Mouse (Mus musculus) regulatory T cell (primary cell): ENCODE data around the gene Barx1.

ENCODE experiments used
- in situ Hi-C: fragments of 300-600 bp; cut with MboI, MseI; formaldehyde crosslinking; loops from one replicate; pipeline ENCODE4 v1.15.1; 2025; ENCODE audit warnings: high pct_unique_total_duplicates

The Barx1 gene

DNA sequence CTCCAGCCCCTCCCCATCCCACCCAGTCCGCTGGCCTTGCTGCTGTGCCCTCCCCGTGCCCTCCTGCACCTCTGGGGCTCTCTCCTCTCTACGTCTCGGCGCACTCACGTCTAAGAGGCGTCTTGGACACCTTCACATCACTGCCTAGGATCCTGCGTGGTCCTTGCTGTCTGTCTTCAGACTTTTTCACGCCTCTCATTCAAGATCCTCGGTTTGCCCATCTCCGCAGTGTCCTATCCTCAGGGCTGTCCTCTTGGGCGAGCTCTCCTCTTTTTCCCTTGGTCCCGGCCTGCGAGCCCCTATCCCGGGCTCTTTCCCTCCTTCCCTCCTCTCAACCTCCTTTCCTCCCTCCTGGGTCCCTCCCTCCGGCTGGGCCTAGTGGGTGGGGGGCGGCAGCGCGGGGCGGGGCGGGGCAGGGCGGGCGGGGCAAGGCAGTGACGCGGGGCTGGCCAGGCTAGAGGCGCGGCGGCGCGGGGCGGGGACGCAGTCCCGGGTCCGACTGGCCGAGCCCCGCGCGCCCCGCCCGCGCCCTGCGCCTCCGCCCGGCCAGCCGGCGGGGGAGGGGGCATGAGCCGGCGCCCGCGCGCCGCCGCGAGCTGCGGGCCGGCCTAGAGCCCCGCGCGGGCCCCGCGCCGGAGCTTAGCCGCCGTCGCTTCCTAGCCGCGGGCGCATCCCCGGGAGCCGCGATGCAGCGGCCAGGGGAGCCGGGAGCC lies at the start of gene Barx1:
Gene Barx1, plus strand, starts transcription at position 568 of the 713 bp plus-strand sequence.
- in situ Hi-C loops, result no loop called here

DNA sequence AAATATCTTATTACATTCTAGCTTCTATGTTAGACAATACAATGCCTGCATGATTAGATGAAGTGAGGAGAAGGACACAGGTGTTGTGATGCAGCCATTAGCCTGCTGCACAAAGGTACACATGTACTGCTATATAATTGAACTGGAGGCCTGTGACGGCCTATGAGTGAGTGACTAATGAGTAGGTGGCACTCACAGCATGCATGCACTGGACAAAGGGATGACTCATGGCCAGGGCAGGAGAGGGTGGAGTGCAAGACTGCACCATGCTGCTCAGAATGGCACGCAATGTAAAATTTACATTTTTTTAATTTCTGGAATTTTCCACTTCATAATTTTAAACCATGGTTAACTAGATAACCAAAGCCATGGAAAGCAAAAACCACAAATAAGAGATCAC lies 48.3 kb upstream of the Barx1 start:
- in situ Hi-C loops, result no loop called here

DNA sequence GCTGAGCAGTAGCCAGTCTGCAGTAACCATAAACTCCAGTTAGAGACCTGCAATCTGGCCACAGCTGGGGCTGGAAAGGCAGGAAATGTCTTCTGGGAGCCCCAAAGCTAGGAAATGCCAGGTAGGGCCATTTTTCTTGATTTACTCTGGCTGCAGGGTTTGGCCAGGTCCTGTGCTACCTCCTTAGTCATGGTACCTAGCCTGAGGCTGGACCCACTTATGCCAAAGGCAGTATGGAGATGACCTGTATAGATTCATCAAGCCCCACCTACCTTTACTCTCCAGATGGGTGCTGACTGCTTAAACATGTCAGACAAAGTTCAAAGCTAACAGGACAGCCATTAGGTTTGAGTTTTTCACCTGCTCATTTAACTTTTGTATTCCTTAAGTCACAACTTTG lies 45.0 kb upstream of the Barx1 start:
- in situ Hi-C loops, result no loop called here

DNA sequence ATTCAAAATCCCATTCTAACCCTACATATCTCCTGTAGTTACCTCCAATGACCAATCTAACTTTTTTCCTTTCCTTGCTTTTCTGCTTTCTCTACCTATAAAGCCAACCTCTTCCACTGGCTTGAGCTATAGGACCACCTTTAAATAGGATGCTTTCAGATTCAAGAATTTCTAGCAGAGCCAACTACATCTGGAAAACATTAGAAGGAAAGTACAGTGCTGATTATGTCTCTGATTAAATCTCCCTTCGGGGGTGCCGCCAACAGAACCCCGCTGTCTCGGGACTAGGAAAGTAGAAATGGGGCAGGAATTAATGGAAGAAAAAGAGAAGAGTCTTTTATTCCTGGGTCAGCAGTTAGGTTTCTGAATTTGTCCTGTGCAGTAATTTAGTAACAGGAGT lies 43.9 kb upstream of the Barx1 start:
- in situ Hi-C loops, result no loop called here

DNA sequence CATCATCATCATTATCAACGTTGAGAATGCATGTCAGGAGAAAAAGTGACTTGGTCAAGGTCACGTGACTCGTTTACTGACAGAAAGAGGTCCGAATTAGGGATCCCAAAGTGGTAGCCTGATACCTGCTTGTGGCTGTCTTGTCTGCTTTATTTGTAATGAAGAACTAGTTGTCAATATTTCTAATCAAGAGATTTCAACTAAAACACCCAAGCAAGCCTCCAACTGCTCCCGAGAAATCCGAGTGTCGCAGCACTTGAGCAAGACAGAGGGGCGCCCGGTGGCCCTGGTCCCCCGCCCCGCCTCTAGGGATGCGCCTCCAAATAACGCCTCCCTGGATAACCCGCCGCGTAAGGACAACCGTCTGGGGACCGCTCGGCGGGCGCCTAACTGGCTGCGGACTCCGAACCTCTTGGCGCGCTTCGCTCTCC lies 37.8 kb upstream of the Barx1 start:
- in situ Hi-C loops, result no loop called here

DNA sequence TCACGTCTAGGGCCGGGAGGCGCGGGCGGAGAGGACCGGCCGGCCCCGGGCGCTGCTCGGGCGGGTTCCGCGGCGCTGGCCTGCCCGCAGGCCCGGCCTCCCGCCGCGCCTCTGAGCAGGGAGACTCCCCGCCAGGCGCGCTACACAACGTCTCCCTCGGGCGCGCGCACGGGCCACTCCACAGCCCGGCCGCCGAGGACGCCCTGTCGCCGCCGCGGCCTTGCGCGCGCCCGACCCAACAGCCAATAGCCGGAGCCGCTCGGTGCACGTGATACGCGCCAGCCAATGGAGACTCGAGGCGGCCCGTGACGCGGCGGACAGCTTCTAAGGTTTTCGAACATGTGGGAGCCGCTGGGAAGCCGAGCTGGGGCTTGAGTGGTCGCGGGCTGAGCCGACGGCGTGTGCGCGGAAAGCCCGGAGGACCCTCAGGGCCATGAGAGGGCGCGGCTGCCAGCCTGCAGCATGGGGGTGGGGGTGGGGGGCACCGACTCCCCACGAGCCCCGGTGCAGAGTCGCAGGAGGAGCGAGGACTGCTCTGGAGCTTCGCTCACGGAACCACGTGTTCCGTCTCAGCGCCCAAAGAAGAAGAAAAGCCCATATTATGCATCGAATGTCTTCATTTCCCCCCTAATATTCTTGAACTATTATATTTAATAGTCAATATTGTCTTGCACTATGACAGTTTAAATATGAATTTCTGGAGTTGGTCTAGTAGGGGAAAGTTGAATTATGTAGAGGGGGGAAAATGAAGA lies 37.2 kb upstream of the Barx1 start, which contains the start of gene Ptpdc1:
Gene Ptpdc1, minus strand, starts transcription at position 232 of the 752 bp plus-strand sequence.
- in situ Hi-C loops, result no loop called here

DNA sequence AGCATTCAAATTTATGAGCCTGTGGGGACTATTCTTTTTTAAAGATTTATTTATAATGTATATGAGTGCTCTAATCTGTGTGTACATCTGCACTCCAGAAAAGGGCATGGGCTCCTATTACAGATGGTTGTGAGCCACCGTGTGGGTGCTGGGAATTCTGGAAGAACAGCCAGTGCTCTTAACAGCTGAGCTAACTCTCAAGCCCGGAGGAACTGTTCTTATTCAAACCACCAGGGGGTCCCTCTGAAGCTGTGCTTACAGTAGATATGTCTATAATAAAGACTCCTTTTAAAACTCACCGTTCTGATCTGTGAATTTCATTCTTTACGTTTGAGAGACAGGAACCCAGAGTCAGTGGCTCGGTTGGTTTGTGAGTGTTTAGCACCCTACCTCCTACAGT lies 31.1 kb upstream of the Barx1 start:
- in situ Hi-C loops, result no loop called here

DNA sequence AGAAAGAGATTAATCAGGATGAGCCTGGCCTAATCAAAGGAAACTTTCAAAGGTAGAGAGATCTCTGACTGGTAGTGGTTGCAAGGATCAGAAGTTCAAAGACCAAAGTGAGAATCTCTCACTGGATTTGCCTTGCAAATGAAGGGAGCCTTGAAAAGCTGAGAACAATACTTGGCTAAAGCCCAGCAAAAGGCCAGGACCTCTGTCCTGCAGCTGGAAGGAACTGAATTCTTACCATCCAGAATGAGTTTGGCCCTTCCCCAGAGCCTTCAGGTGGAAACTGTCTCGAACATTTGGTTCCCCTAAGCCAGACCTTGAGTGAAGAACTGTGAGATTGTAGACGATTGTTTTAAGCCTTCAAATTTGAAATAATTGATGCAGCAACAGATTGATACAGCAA lies 25.1 kb upstream of the Barx1 start:
- in situ Hi-C loops, result loop anchor here (5.0 kb wide), 1 partner anchor 110 kb away; no protein-coding TSS in a partner anchor

DNA sequence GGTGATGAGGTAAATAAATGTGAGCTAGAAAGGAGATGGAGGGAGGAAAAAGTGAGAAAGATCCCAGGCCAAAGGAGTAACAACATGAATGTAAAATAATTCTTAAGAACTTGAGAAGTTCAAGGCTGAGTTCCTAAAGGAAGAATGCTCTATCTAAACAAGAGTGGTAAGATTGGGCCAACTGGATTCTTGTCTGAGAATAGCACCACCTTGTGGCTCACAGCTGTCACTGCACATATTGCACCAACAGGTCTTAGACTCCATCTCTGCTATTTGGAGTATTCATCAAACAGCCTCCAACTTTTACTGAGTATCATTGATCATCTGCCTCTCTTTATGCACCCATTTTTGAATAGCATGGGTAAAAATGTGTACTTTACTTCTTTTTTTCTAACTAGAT lies 23.2 kb upstream of the Barx1 start:
- in situ Hi-C loops, result loop anchor here (5.0 kb wide), 1 partner anchor 112 kb away; no protein-coding TSS in a partner anchor

DNA sequence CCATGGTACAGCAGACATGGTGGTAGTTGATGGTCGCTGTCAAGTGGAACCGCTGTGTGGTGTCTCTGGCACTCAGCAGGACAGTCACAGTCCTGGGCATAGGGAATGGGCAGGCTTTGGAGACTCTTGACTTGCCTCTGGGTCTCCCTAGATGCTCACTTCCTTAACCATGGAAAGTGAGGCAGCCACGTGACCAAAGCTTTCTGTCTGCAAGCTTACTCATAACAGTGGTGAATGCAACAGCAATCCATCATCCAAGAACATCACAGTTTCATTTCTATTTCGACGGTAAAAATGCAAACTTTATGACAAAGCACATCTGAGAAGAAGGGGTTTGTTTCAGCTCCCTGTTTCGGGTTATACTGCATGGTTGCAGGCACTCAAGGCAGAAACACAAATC lies 19.7 kb upstream of the Barx1 start:
- in situ Hi-C loops, result no loop called here

DNA sequence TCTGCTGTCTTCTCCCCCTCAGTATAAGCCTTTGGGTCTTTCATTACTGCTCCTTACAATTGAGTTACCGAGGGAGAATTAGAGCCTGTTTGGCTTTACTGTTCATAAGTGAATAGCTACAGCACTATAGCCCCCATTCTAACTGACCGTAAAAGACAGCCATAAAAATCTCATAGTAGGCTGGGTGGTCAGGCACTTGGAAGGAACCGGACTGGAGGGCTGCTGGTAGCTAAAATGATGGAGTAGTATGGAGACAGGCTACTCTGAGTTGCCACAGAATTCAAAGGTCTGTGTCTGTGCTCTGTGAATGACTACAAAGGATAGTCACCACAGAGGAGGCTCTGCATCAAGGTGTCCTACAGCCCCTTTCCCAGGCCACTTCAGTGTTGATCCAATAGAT lies 18.8 kb upstream of the Barx1 start:
- in situ Hi-C loops, result no loop called here

DNA sequence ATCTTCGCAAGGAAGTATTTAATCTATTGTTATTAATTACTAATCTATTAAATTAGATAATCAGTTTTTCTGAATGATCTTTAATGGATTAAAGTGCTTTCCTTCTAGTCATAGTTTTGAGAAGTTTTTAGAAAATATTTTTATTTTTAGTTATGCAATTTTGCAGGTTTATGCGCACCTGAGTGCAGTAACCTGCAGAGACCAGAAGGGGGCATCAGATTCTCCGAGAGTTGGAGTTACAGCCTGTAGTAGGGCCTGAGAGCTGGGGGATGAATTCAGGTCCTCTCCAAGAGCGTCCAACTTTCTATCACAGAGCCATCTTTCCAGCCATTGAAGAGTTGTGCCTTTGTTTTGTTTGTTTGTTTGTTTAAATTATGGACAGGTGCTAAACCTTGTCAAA lies 16.1 kb upstream of the Barx1 start:
- in situ Hi-C loops, result no loop called here

DNA sequence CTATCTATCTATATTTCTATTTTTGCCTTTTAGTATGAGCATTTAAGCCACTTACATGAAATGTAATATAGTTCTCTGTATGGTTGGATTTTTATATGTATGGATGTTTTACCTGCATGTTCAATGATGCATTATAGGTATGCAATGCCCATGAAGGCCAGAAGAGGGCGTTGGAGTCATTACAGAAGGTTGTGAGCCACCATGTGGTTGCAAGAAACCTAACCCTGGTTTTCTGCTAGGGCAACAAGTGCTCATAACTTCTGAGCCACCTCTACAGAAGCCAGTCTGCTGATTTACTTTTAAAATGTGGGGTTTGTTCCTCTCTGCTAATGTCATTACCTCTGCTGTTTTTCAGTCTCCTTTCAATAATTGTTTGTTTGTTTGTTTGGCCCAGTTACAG lies 12.2 kb upstream of the Barx1 start:
- in situ Hi-C loops, result loop anchor here (10.0 kb wide), 2 partner anchors 364 to 684 kb away; no protein-coding TSS in a partner anchor

DNA sequence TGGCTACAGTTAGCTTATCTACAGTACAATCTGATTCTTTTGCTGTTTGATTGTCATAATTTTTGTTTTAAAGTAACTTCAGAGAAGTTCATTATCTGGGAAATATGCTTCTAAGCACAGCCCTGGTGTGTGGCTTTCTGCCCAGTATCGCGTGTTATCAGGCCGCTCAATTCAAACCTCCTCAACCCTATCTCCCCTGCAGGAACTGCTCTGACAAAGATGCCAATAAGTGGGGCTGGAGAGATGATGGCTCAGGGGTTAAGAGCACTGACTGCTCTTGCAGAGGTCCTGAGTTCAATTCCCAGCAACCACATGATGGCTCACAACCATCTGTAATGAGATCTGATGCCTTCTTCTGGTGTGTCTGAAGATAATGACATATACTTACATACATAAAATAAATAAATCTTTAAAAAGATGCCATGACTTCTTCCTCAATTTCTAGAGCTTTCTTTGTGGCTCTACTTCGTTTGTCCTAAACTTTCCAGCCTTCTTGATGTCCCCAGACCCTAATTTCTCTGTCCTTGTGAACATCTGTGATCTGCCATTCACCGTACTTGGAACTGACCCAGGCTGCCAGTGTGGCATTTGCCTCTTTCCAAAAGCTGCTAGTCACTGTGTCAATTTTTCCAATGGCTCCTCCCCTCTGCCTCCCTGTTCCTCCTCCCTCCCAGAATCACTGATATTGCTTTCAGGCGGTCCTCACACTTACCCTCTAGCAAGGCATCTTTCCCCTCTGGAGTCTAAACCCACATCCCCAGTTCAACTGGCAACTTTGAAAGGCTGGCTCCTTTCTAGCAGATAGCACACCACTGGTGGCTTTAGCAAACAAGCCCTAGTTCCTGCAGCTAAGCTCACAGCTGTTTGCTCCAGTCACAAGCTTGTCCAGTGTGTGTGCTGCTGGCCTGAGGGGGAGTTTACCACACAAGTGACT lies 11.4 kb upstream of the Barx1 start:
- in situ Hi-C loops, result loop anchor here (10.0 kb wide), 2 partner anchors 363 to 683 kb away; no protein-coding TSS in a partner anchor

DNA sequence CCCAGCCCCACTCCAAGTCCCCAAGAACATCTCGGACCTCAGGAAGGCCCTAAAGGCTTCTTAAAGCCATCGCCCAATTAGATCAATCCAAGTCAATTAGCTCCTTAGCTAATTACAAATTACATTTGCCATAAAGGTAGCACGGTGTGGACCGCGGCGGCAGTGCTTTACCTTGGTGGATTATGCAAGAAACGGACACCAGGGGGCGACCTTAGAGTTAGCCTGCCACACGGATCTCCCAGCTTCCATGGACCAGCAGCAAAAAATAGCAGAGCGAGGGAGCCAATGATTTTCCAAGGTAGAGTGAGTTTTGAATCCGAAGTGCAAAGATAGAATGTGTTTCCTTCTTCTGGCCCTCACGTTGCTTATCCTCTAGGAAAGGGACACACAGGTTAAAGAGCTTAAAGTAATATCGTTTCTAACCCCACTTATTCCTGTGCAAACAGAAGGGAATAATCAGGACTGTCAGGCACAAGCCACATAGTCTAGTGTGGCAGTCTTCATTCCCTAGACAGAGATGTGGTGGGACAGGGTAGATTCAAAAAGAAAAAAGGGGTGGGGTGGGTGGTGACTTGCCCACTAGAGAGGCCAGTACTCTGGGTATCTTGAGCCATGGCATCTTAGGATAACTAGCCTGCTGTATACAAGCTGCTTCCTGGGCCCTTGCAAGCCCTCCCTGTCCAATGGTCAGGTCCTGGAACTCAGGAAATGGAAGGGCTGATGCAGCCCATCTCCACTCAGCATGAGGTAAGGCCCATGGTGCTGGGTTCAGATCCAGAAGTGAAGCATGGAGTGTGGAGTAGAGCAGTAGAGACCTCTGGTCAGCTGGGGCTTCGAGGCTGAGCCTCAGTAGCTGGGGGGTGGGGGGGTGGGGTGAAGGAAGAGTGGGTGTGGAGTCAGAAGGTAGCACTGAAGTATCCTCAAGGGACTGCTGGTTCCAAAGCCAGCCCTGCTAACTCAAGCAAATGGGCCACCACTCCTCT lies 8.7 kb upstream of the Barx1 start:
- in situ Hi-C loops, result loop anchor here (10.0 kb wide), 2 partner anchors 361 to 681 kb away; no protein-coding TSS in a partner anchor

DNA sequence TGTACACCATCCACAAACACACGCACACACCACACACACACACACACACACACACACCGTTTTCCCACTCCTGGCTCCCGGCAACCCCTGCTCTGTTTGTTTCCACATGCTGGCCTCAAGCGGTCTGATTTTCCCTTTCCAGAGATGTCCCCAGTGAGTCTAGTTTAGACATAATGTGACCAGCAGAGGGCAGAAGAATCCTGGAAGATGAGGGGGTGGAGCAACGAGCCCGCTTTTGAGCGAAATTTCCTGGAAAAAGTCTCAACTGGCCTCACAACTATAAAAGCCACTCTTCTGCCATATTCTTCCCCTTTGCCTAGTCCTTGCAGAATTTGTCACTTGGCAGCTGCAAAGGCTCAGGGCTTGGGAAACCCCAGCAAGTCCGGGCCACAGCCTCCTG lies 7.2 kb upstream of the Barx1 start:
- in situ Hi-C loops, result loop anchor here (10.0 kb wide), 2 partner anchors 359 to 679 kb away; no protein-coding TSS in a partner anchor

DNA sequence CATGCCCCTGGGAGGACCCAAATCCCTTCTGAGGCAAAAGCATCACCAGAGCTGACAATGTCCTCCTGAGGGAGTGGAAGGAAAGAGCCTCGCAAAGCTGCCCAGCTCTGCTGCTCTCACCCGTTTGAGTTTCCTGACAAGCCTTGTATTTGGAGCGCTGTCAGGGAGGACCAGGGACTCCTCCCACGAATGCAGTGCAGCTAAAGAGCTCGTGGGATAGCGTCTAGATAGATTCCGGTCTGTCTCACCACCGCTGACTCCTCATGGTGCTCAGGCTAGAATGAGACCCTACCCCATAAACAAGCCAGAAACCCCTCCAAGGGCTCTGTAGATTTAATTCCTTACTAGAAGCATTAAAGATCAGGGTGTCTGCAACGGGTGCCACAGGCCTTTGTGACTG lies 5.0 kb upstream of the Barx1 start:
- in situ Hi-C loops, result loop anchor here (10.0 kb wide), 2 partner anchors 357 to 677 kb away; no protein-coding TSS in a partner anchor

DNA sequence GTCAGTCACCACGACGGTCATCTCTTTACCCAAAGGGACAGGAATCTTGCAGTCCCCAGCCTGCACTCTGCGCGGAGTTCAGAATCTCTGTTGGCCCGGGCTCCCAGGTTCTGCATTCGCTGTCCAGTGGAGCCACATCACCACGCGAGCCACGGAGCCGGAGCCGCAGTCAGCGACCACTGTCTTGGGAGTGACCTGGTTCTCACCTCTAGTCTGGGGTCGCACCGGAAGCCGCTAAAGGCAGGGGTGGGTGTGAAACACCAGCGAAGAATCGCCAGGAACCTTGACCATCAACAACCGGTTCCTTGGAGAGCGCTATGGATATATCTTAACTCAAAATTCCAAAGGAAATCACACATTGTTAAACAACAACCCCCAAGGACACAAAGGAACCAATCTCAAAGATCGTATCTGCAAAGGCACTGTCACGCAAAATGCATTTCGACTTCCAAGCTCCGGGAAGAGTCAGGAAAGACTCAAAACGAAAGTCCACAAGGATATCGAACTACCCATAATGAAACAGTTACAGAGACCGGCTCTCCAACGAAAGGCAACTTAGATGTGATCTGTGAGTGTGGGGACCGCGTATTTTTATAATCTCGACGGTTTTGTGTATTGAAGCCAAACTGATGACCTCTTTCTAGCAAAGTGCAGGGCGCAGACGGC lies 4.1 kb upstream of the Barx1 start:
- in situ Hi-C loops, result loop anchor here (10.0 kb wide), 2 partner anchors 356 to 676 kb away; no protein-coding TSS in a partner anchor
